Mouse (Mus musculus) hindbrain, embryonic 11.5 days (tissue): Measurements from ENCODE around the gene Sars2. TPM values are rescaled to one million over a fixed set of nuclear protein-coding genes. Genes with fewer than 3 reads are reported as not detected.
A peak's percentile ranks its signal among the peaks of the same experiment; 100 is the strongest.

Source experiments
- ATAC-seq: fragments of 200-750 bp; cut with Nextera tagmentation; 2 replicates; pipeline ENCODE4 v1.8.0; 2017; ENCODE audit warnings: mild to moderate bottlenecking, moderate TSS enrichment, moderate library complexity; ENCODE audit not compliant: low FRiP score
- DNase-seq: peaks from one replicate; pipeline ENCODE4 v3.0.0-alpha.2; 2015; ENCODE audit warnings: low spot score
- H3K27ac ChIP-seq: fragments of 300-500 bp; sonication (generic); 2 replicates; pipeline ENCODE4 v1.5.1; 2014; ENCODE audit warnings: mild to moderate bottlenecking, low read depth, low read length
- H3K27me3 ChIP-seq: fragments of 300-500 bp; sonication (generic); 2 replicates; pipeline ENCODE4 v1.6.1; 2014; ENCODE audit warnings: mild to moderate bottlenecking, low read length, moderate library complexity, mixed read lengths; ENCODE audit not compliant: control insufficient read depth, insufficient read depth
- H3K36me3 ChIP-seq: fragments of 300-500 bp; sonication (generic); 2 replicates; pipeline ENCODE4 v1.6.1; 2014; ENCODE audit warnings: mild to moderate bottlenecking, low read length, moderate library complexity, mixed read lengths; ENCODE audit not compliant: control insufficient read depth, insufficient read depth
- H3K4me1 ChIP-seq: fragments of 300-500 bp; sonication (generic); replicated peaks from 2 replicates; pipeline ENCODE4 v1.6.1; 2014; ENCODE audit warnings: low read length, mixed read lengths; ENCODE audit not compliant: control insufficient read depth, insufficient read depth
- H3K4me2 ChIP-seq: fragments of 300-500 bp; sonication (generic); replicated peaks from 2 replicates; pipeline ENCODE4 v1.6.1; 2014; ENCODE audit warnings: mild to moderate bottlenecking, low read depth, low read length
- H3K4me3 ChIP-seq: fragments of 300-500 bp; sonication (generic); 2 replicates; pipeline ENCODE4 v1.5.1; 2014; ENCODE audit warnings: low read depth, low read length
- H3K9ac ChIP-seq: fragments of 300-500 bp; sonication (generic); 2 replicates; pipeline ENCODE4 v1.6.1; 2014; ENCODE audit warnings: low read depth, low read length
- H3K9me3 ChIP-seq: fragments of 300-500 bp; sonication (generic); 2 replicates; pipeline ENCODE4 v1.6.1; 2016; ENCODE audit warnings: low read length; ENCODE audit not compliant: control insufficient read depth
- WGBS: fragments of 180-500 bp; shearing (Covaris S2); extraction: QIAGEN DNeasy Blood & Tissue Kit; methylation state at CpG from one replicate; pipeline ENCODE4 v1.1.7; 2014; 5-methylcytosine and 5-hydroxymethylcytosine counted together
- polyA plus RNA-seq: library from polyadenylated mRNA; unstranded; fragments of >200 nt; fragmentation: Nextera tagmentation; extraction: Ambion mirVana; gene quantifications from 2 replicates; pipeline ENCODE4 v1.2.1, GENCODE M21; 2014

Sars2 gene
- polyA plus RNA-seq, 1 experiment from 2014 or later, result 27.2 TPM

DNA sequence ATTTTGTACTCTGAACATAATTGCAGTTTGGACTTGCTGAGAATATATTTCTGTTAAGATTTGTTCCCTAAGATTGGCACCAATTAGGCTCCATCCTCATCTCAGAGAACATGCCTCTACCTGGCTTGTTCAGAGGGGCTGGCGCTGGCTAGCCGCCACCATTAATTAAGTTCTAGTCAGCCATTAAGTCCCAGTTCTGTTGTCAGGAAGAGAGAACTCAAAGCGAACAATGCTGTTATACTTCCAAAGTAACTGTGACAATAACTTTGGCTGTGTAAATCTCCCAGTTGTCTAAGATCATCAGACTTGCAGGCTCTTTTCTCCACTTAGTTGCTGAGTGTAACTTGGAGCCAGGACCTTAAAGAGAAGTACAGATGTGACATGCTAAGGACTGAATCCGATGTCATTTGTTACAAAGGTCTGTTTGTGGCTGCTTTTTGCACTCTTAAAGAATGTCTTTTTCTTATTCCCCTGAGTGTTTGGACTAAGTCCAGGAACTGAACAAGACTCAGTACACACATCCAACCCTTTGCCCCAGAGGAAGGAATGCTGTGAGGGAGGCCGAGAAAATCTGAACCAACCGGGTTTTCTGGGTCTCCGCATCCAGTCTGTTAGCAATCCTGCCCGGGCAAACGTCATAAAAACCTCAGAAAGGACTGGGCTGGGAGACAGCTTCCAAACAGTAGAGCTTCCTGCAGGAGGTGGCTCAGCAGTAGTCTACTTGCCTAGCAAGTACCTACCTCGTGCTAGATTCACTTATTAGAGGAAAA lies 60.3 kb downstream of the Sars2 start:
- DNase-seq, result no peak
- H3K4me3 ChIP-seq, result no peak overlapping the region
- 30% methylated on average over 10 of the region's 10 CpGs for WGBS

DNA sequence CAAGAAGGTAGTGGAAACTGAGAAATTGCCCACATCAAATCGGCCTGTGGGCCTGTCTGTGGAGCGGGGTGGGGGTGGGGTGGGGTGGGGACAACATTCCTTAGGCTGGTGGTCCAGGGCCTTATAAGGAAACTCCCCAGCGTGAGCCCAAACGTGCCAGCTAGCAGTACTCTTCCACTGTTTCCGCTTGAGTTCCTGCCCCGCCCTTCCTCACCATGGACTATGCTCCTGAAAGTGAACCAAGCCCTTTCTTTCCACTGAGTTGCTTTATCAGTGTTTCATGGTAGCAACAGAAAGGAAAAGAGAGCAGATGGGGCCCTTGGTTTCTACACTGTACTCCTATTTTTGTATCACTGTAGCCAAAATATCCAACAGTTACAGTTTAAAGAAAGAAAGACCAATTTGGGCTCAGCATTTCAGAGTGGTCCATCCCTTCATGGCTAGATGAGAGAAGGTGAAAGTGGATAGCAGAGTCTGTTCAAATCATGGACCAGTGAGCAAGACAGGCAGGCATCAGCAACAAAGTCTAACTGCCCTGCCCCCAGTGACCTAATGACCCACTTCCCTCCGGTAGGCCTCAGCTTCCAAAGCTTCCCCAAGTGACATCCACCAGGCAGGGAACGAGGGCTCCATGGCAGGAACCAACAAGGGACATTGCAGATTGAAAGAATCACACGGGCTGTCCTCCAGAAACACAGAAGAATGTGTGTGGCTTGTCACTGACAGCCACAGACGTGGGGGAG lies 61.2 kb downstream of the Sars2 start:
- 9% methylated on average over 10 of the region's 10 CpGs for WGBS
- Histone ChIP-seq H3K9ac (0 out of 2 replicates have a peak overlapping the region, but pooled peaks have one; percentile 17), H3K9me3 (no peaks in the 10 kb centered on the region), H3K27me3 (no peaks in the 10 kb centered on the region), H3K4me1 (peaks cover 9% of the 10 kb centered on the region; the same call in 1 of the 2 replicates), H3K36me3 (no peaks in the 10 kb centered on the region), H3K4me2 (no peak overlapping the region), H3K4me3 (no peak overlapping the region), H3K27ac (peak overlapping the region; percentile 43; the same call in 1 of the 2 replicates)
- DNase-seq (no peak), ATAC-seq (no peak)

More for the DNA sequence above, 60.3 kb downstream of the Sars2 start:
- Histone ChIP-seq H3K4me2 (no peak overlapping the region), H3K27me3 (no peaks in the 10 kb centered on the region), H3K4me1 (peaks cover 5% of the 10 kb centered on the region; the same call in 1 of the 2 replicates), H3K9me3 (no peaks in the 10 kb centered on the region), H3K9ac (no peak overlapping the region), H3K36me3 (no peaks in the 10 kb centered on the region), H3K27ac (no peak overlapping the region)
- no peak for ATAC-seq

Other genes starting within 250 kb of the Sars2 start
- not detected in 2 replicates for gene Ifnl2, start 231.5 kb upstream of the Sars2 start, polyA plus RNA-seq
- gene Ifnl3, start 219.2 kb upstream of the Sars2 start, polyA plus RNA-seq, result not detected in 2 replicates
- gene Sycn, start 201.1 kb upstream of the Sars2 start, polyA plus RNA-seq, result not detected in 2 replicates
- not detected in 2 replicates for gene Nccrp1, start 194.7 kb upstream of the Sars2 start, polyA plus RNA-seq
- gene Samd4b, start 143.8 kb upstream of the Sars2 start, polyA plus RNA-seq, result 25.3 and 27.4 TPM in 2 replicates
- gene Pak4, start 143.8 kb upstream of the Sars2 start, polyA plus RNA-seq, result 30.5 and 32.6 TPM in 2 replicates
- not detected in 2 replicates for gene Acp7, start 110.7 kb upstream of the Sars2 start, polyA plus RNA-seq
- gene Fbxo27, start 49.1 kb upstream of the Sars2 start, polyA plus RNA-seq, result 5.1 and 5.5 TPM in 2 replicates
- 8.5 and 9.4 TPM in 2 replicates for gene Fbxo17, start 25.2 kb upstream of the Sars2 start, polyA plus RNA-seq
- 131 and 132 TPM in 2 replicates for gene Mrps12, start 172 bp upstream of the Sars2 start, polyA plus RNA-seq
- gene Ccer2, start 14.2 kb downstream of the Sars2 start, polyA plus RNA-seq, result 0.97 and 1.2 TPM in 2 replicates
- gene Sirt2, start 24.7 kb downstream of the Sars2 start, polyA plus RNA-seq, result 79.1 and 80.3 TPM in 2 replicates
- 42.0 and 43.7 TPM in 2 replicates for gene Nfkbib, start 25.5 kb downstream of the Sars2 start, polyA plus RNA-seq
- 2.5 and 2.7 TPM in 2 replicates for gene Rinl, start 47.0 kb downstream of the Sars2 start, polyA plus RNA-seq
- 306 and 312 TPM in 2 replicates for gene Hnrnpl, start 66.5 kb downstream of the Sars2 start, polyA plus RNA-seq
- 83.8 and 84.2 TPM in 2 replicates for gene Ech1, start 83.2 kb downstream of the Sars2 start, polyA plus RNA-seq
- 2.1 and 2.5 TPM in 2 replicates for gene Lgals4, start 91.9 kb downstream of the Sars2 start, polyA plus RNA-seq
- gene Lgals7, start 121.9 kb downstream of the Sars2 start, polyA plus RNA-seq, result 1.7 and 2.7 TPM in 2 replicates
- 0.21 and 0.29 TPM in 2 replicates for gene Capn12, start 139.4 kb downstream of the Sars2 start, polyA plus RNA-seq
- gene Actn4, start 220.3 kb downstream of the Sars2 start, polyA plus RNA-seq, result 134 and 157 TPM in 2 replicates
- 389 and 409 TPM in 2 replicates for gene Eif3k, start 239.9 kb downstream of the Sars2 start, polyA plus RNA-seq
- 4.3 and 5.0 TPM in 2 replicates for gene Map4k1, start 240.1 kb downstream of the Sars2 start, polyA plus RNA-seq